Mouse (Mus musculus) hindbrain, embryonic 14.5 days (tissue): ENCODE measurements at regions not wholly inside any gene's neighbourhood (a gene's known extent, or its start where the extent isn't known, plus 50 kb on each side); places are given as distances from the start of the nearest gene placed in this dataset.

Experiments
- ATAC-seq: fragments of 200-750 bp; cut with Nextera tagmentation; 2 replicates; pipeline ENCODE4 v1.8.0; 2017; ENCODE audit warnings: moderate number of reproducible peaks, mild to moderate bottlenecking, moderate TSS enrichment, moderate library complexity; ENCODE audit not compliant: low FRiP score
- DNase-seq: peaks from one replicate; pipeline ENCODE4 v3.0.0-alpha.2; 2015; ENCODE audit warnings: low spot score
- H3K27ac ChIP-seq: fragments of 300-500 bp; sonication (generic); 2 replicates; pipeline ENCODE4 v1.5.1; 2014; ENCODE audit warnings: mild to moderate bottlenecking, moderate library complexity
- H3K27me3 ChIP-seq: fragments of 300-500 bp; sonication (generic); 2 replicates; pipeline ENCODE4 v1.6.1; 2014; ENCODE audit warnings: mild to moderate bottlenecking, low read length, mixed read lengths; ENCODE audit not compliant: control insufficient read depth, insufficient read depth
- H3K36me3 ChIP-seq: fragments of 300-500 bp; sonication (generic); replicated peaks from 2 replicates; pipeline ENCODE4 v1.6.1; 2014; ENCODE audit not compliant: control insufficient read depth, insufficient read depth
- H3K4me1 ChIP-seq: fragments of 300-500 bp; sonication (generic); replicated peaks from 2 replicates; pipeline ENCODE4 v1.6.1; 2014; ENCODE audit warnings: antibody characterized with exemption, low read length, mixed read lengths; ENCODE audit not compliant: control insufficient read depth, insufficient read depth
- H3K4me2 ChIP-seq: fragments of 300-500 bp; sonication (generic); replicated peaks from 2 replicates; pipeline ENCODE4 v1.6.1; 2014; ENCODE audit warnings: mild to moderate bottlenecking, moderate library complexity
- H3K4me3 ChIP-seq: fragments of 300-500 bp; sonication (generic); replicated peaks from 2 replicates; pipeline ENCODE4 v1.5.1; 2014; ENCODE audit warnings: mild to moderate bottlenecking, low read length
- H3K9ac ChIP-seq: fragments of 300-500 bp; sonication (generic); 2 replicates; pipeline ENCODE4 v1.6.1; 2014
- H3K9me3 ChIP-seq: fragments of 300-500 bp; sonication (generic); 2 replicates; pipeline ENCODE4 v1.6.1; 2016; ENCODE audit warnings: low read length; ENCODE audit not compliant: control insufficient read depth
- WGBS: fragments of 180-500 bp; shearing (Covaris S2); extraction: QIAGEN DNeasy Blood & Tissue Kit; methylation state at CpG from one replicate; pipeline ENCODE4 v1.1.7; 2014; 5-methylcytosine and 5-hydroxymethylcytosine counted together

DNA sequence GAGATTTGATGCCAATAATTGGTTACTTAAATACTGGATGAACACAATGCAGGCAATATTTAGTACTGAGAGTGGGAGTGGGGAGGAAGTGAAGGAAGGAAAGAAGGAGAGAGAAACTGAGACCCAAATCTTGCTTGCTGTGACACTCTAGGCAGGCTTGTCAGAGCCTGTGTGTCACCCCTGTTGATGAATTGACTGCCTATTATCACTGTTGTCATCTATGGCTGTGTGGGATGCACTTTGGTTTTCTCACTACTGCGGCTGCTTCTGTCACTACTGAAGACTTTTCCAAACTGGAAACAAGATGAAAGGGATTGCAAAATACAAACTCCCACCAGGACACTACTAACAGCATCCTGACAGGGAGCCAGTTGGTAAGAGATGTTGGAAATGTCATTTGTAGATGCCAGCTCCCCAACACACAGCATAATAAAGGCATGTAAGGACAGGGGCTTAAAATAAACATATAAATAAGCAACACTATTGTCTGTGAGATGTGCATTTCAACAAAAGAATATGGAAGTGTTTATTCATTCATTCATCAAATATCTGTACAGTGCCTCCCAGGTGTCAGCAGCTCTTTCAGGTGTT is 207.0 kb upstream of the Ufl1 start:
- WGBS: 70% methylated on average over 1 of the region's 1 CpGs
- DNase-seq (no peak), ATAC-seq (no peak)
- no peak overlapping the region for H3K4me2 ChIP-seq
- H3K4me3 ChIP-seq: no peak overlapping the region
- no peaks in the 10 kb centered on the region for H3K4me1 ChIP-seq
- no peak overlapping the region for H3K9ac ChIP-seq
- no peaks in the 10 kb centered on the region for H3K36me3 ChIP-seq
- no peaks in the 10 kb centered on the region for H3K27me3 ChIP-seq
- no peaks in the 10 kb centered on the region for H3K9me3 ChIP-seq
- no peak overlapping the region for H3K27ac ChIP-seq

DNA sequence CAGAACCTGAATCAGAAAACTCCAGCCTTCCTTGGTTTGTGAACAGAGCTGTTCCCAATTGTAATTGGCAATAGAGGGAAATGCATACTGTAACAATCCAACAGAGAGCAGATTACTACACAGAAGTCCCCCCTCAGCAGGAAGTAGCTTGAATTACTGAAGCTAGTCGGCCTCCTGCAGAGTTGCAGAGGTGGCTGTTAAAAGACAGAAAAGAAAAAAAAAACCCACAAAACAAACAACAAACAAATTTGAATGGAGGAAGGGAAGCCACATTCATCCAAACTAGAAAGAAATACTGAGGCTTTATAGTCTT is 202.0 kb upstream of the Ufl1 start:
- DNase-seq: no peak
- 4% methylated on average over 1 of the region's 1 CpGs for WGBS
- no peak overlapping the region for H3K27ac ChIP-seq

DNA sequence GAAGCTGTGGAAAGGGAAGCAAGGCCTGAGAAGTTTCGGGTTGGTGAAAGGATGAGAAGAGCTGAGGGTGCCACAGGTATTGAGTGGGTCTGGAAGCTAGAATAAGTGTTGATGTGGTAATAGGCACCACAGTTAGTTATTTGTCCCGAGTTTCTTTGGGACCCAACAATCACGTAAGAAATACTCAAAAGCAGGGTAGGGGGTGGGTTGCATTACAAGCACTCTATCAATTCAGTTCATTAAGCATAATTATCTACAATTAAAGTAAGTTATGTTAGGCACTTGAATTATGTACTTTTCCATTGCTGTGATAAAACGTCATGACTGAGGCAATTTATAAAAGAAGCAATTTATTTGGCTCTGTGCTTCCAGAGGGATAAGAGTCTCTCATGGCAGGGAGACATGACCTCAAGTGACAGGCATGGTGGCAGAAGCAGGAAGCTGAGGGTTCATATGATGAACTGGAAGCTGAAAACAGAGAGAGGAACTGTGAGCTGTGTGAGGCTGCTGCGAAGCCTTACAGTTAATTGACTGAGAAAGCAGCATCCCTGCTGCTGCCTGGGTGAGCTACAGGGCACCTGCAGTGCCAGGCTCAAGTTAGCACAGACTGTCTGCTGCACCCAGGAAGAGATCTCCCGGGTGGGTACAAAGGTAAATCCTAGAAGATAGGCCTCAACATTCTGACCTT is 201.5 kb upstream of the Ufl1 start:
- H3K4me1 ChIP-seq: no peaks in the 10 kb centered on the region
- H3K9me3 ChIP-seq: no peaks in the 10 kb centered on the region
- 38% methylated on average over 6 of the region's 6 CpGs for WGBS
- no peak overlapping the region for H3K27ac ChIP-seq
- no peak overlapping the region for H3K9ac ChIP-seq
- no peak overlapping the region for H3K4me2 ChIP-seq
- no peak for DNase-seq
- no peak overlapping the region for H3K4me3 ChIP-seq
- no peaks in the 10 kb centered on the region for H3K36me3 ChIP-seq
- peak; percentile 74; the same call in 1 of the 2 replicates for ATAC-seq
- no peaks in the 10 kb centered on the region for H3K27me3 ChIP-seq

More for the DNA sequence above, 202.0 kb upstream of the Ufl1 start:
- Histone ChIP-seq H3K9me3 (no peaks in the 10 kb centered on the region), H3K4me1 (no peaks in the 10 kb centered on the region), H3K36me3 (no peaks in the 10 kb centered on the region), H3K27me3 (no peaks in the 10 kb centered on the region), H3K4me2 (no peak overlapping the region), H3K9ac (no peak overlapping the region), H3K4me3 (no peak overlapping the region)
- ATAC-seq: peak; percentile 37; the same call in 1 of the 2 replicates

DNA sequence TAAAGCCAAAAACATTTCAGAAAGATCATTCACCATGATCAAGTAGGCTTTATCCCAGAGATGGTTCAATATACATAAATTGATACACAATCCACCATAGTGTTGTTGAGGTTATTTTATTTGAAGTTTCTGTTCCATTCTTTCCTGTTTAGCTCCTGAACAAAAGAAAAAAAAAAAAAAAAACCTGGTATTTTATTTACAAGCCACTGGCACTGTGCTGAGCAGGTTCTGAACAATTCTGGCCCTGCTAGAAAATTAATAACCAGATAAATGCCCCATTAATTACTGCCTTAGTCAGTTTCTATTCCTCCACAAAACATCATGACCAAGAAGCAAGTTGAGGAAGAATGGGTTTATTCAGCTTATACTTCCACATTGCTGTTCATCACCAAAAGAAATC is 191.4 kb upstream of the Ufl1 start:
- Histone ChIP-seq H3K4me2 (no peak overlapping the region), H3K36me3 (no peaks in the 10 kb centered on the region), H3K4me1 (no peaks in the 10 kb centered on the region), H3K9ac (no peak overlapping the region), H3K27ac (no peak overlapping the region), H3K27me3 (no peaks in the 10 kb centered on the region), H3K4me3 (no peak overlapping the region), H3K9me3 (no peaks in the 10 kb centered on the region)
- no peak for ATAC-seq
- DNase-seq: no peak

DNA sequence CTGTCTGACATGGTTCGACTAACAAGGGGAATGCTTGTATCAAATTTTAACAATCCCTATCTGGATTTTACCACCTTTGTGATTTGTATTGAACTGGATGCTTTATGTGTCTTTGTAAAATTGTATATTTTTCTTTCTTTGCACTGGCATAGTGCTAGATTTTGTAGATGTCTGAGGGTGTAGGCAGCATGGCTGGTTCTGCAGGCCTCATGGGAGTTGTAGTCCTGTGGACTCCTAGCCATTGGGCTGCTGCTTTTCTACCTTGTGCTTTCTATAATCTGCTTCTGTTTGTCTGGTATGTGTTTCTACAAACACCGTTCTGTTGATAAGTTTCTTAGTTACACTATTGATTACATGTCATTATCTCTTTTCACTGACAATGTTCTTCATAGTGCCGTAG is 184.9 kb upstream of the Ufl1 start:
- no peak overlapping the region for H3K4me2 ChIP-seq
- no peaks in the 10 kb centered on the region for H3K27me3 ChIP-seq
- H3K4me1 ChIP-seq: 0 out of 2 replicates have a peak, but pooled peaks cover 4% of the 10 kb centered on the region
- 95% methylated on average over 3 of the region's 3 CpGs for WGBS
- H3K9ac ChIP-seq: no peak overlapping the region
- no peak for DNase-seq
- no peak overlapping the region for H3K4me3 ChIP-seq
- H3K9me3 ChIP-seq: no peaks in the 10 kb centered on the region
- ATAC-seq: no peak
- no peaks in the 10 kb centered on the region for H3K36me3 ChIP-seq
- H3K27ac ChIP-seq: no peak overlapping the region

DNA sequence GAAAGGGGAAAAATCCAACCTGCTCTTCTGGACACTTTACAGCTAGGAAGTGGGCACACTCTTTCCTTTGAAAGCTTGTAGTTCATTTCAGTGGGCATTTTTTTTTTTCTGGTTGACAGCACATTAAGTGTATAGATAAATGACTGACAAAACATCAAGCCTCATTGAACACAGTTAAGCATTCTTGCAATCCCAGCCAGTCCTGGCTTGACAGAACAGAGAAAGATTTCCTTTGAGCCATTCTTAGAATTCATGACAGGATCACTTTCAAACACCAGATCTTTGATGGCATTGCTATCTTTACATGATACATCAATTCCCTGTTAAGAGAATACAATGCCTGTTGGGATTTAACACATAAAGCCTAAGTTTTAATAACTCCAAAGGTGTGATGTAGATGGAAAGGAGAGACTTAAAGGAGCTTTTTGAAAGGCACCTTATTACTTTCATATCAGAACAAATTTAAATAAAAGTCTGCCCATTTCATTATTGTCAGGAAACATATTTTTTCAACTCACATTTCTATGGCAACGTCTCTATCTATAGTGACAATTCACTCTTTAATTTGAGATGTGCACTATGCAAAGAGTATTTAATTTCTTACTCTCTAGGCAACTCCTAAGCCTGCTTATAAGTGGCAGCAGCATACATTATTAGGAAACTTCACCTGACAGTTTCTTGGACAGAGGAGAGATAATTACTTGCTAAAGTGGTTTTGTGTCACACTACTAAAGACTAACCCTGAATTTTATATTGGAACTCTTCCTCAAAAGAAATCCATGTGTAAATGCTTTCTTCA is 183.4 kb upstream of the Ufl1 start:
- no peaks in the 10 kb centered on the region for H3K27me3 ChIP-seq
- no peak for ATAC-seq
- no peaks in the 10 kb centered on the region for H3K9me3 ChIP-seq
- no peak overlapping the region for H3K4me3 ChIP-seq
- no peak overlapping the region for H3K9ac ChIP-seq
- WGBS: 50% methylated on average over 1 of the region's 1 CpGs
- 0 out of 2 replicates have a peak, but pooled peaks cover 4% of the 10 kb centered on the region for H3K4me1 ChIP-seq
- DNase-seq: no peak
- H3K36me3 ChIP-seq: no peaks in the 10 kb centered on the region
- no peak overlapping the region for H3K4me2 ChIP-seq
- H3K27ac ChIP-seq: no peak overlapping the region

DNA sequence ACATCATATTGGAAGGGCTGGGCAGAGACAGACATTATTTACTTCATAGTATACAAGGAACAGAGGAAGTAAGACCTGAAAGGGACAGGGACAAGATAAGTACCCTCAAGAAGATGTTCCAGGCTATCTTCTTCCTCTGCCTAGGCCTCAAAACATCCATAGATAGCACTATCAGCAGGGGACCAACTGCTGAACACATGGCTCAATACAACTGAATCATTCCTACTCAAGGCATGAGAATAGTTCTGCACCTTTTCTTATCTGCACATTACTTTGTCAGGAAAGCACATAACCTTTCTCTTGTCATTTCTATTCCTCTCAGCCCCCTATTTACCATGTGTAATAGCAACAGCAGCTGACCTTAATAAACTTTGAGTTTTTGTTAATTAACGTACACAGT is 182.4 kb upstream of the Ufl1 start:
- no peaks in the 10 kb centered on the region for H3K9me3 ChIP-seq
- H3K9ac ChIP-seq: no peak overlapping the region
- ATAC-seq (no peak), DNase-seq (no peak)
- WGBS: 86% methylated on average over 1 of the region's 1 CpGs
- H3K27me3 ChIP-seq: no peaks in the 10 kb centered on the region
- no peak overlapping the region for H3K27ac ChIP-seq
- H3K4me1 ChIP-seq: 0 out of 2 replicates have a peak, but pooled peaks cover 4% of the 10 kb centered on the region
- H3K36me3 ChIP-seq: no peaks in the 10 kb centered on the region
- no peak overlapping the region for H3K4me2 ChIP-seq
- no peak overlapping the region for H3K4me3 ChIP-seq

DNA sequence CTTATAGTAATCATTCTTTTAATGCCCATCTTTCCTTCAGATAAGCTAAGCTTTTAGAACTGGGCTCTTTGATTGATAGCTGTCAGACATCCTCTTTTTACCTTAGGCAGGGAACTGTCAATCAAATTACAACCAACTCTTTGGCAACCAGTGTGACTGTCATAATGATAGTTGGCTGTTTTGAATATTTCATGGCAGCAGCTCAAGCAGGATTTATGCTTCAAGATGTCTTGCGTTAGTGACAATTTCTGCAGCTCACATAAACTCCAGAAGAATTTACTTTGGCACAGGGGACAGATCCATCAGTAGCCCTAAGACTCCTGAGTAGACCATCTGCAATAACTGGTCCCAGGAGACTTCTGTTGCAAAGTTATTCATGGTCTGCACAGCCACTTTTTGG is 178.5 kb upstream of the Ufl1 start:
- Histone ChIP-seq H3K27ac (no peak overlapping the region), H3K9ac (no peak overlapping the region), H3K36me3 (no peaks in the 10 kb centered on the region), H3K9me3 (no peaks in the 10 kb centered on the region), H3K4me3 (no peak overlapping the region), H3K4me1 (0 out of 2 replicates have a peak, but pooled peaks cover 4% of the 10 kb centered on the region), H3K27me3 (no peaks in the 10 kb centered on the region), H3K4me2 (no peak overlapping the region)
- no peak for ATAC-seq
- 88% methylated on average over 1 of the region's 1 CpGs for WGBS
- no peak for DNase-seq

DNA sequence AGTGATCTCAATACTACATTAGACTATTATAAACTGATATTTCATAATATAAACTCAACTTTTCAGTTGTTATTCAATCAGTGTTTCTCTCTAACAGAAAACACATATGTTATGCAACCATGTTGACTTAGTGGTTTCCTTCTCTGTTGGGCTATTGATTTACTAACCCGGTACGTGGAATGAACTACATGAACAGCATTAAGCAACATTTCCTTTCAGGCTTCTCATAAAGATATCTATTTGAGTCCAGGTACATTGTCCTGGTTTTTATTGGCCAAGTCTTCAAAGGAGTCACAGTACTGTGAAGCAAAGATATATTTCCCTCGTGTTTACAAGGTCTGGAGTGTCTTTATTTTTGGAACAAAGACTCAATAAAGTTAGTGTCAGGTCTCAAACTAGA is 173.1 kb upstream of the Ufl1 start:
- no peak for ATAC-seq

More for the DNA sequence above, 173.1 kb upstream of the Ufl1 start:
- 87% methylated on average over 3 of the region's 3 CpGs for WGBS
- Histone ChIP-seq H3K27ac (no peak overlapping the region), H3K9me3 (no peaks in the 10 kb centered on the region), H3K36me3 (no peaks in the 10 kb centered on the region), H3K4me3 (no peak overlapping the region), H3K27me3 (no peaks in the 10 kb centered on the region), H3K9ac (no peak overlapping the region), H3K4me1 (no peaks in the 10 kb centered on the region), H3K4me2 (no peak overlapping the region)
- no peak for DNase-seq
